Mouse (Mus musculus) heart, embryonic 16.5 days (tissue): ENCODE measurements around the gene Ndn. TPM values are rescaled to one million over a fixed set of nuclear protein-coding genes. Genes with fewer than 3 reads are reported as not detected.

Source experiments
- ATAC-seq: fragments of 200-750 bp; cut with Nextera tagmentation; replicated peaks from 2 replicates; pipeline ENCODE4 v1.8.0; 2017; ENCODE audit warnings: moderate number of reproducible peaks; ENCODE audit not compliant: insufficient read depth, low FRiP score; ENCODE audit errors: extremely low read depth
- H3K27ac ChIP-seq: fragments of 300-500 bp; sonication (generic); 2 replicates; pipeline ENCODE4 v1.5.1; 2014; ENCODE audit warnings: mild to moderate bottlenecking, low read length, control low read depth, moderate library complexity
- H3K27me3 ChIP-seq: fragments of 300-500 bp; sonication (generic); 2 replicates; pipeline ENCODE4 v1.6.1; 2014; ENCODE audit warnings: low read length, mixed read lengths; ENCODE audit not compliant: control insufficient read depth, insufficient read depth
- H3K36me3 ChIP-seq: fragments of 300-500 bp; sonication (generic); 2 replicates; pipeline ENCODE4 v1.6.1; 2014; ENCODE audit not compliant: control insufficient read depth, insufficient read depth
- H3K4me1 ChIP-seq: fragments of 300-500 bp; sonication (generic); 2 replicates; pipeline ENCODE4 v1.6.1; 2014; ENCODE audit warnings: low read length, mixed read lengths; ENCODE audit not compliant: control insufficient read depth, insufficient read depth
- H3K4me2 ChIP-seq: fragments of 300-500 bp; sonication (generic); 2 replicates; pipeline ENCODE4 v1.6.1; 2014; ENCODE audit warnings: low read depth, mild to moderate bottlenecking, control low read depth, low read length
- H3K4me3 ChIP-seq: fragments of 300-500 bp; sonication (generic); 2 replicates; pipeline ENCODE4 v1.5.1; 2014; ENCODE audit warnings: mild to moderate bottlenecking, control low read depth, low read length
- H3K9ac ChIP-seq: fragments of 300-500 bp; sonication (generic); 2 replicates; pipeline ENCODE4 v1.6.1; 2014; ENCODE audit warnings: low read length, control low read depth
- H3K9me3 ChIP-seq: fragments of 300-500 bp; sonication (generic); replicated peaks from 2 replicates; pipeline ENCODE4 v1.6.1; 2016; ENCODE audit warnings: low read length; ENCODE audit not compliant: control insufficient read depth
- WGBS: fragments of 180-500 bp; shearing (Covaris S2); extraction: QIAGEN DNeasy Blood & Tissue Kit; methylation state at CpG from one replicate; pipeline ENCODE4 v1.1.7; 2014; 5-methylcytosine and 5-hydroxymethylcytosine counted together
- polyA plus RNA-seq: library from polyadenylated mRNA; unstranded; fragments of >200 nt; fragmentation: Nextera tagmentation; extraction: Ambion mirVana; gene quantifications from 2 replicates; pipeline ENCODE4 v1.2.1, GENCODE M21; 2015

Ndn gene
- polyA plus RNA-seq, 1 experiment from 2014 or later, result 49.7 TPM

DNA sequence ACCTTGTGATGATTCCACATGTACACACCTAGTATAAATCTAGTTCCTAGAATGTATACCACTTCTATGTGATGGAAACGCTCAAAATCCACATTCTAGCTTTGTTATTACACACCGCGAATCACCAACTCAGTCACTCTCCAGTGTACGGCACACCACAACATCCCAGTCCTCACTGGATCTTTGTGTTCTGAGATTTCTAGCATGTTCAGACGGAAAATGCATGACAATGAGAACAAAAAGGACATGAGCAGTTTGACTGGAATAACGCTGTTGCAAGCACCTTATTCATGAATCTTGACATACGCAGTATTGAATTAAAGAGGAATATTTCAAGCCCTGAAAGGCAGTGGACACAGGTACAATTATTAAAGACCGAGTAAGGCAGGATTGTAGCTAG is 20.4 kb downstream of the Ndn start:
- 69% methylated on average over 8 of the region's 8 CpGs for WGBS
- H3K4me1 ChIP-seq, result no peaks in the 10 kb centered on the region
- no peak overlapping the region for H3K4me3 ChIP-seq
- no peak for ATAC-seq
- no peaks in the 10 kb centered on the region for H3K9me3 ChIP-seq
- no peak overlapping the region for H3K4me2 ChIP-seq
- no peak overlapping the region for H3K27ac ChIP-seq
- no peaks in the 10 kb centered on the region for H3K36me3 ChIP-seq
- no peak overlapping the region for H3K9ac ChIP-seq
- no peaks in the 10 kb centered on the region for H3K27me3 ChIP-seq

- no peak overlapping the region for H3K4me3 ChIP-seq
- ATAC-seq, result no peak
Measured at GRCm38 (mm10) chr7:62375658-62376057, 29.3 kb downstream of the Ndn start.

GRCm38 (mm10) chr7:62376510-62377304 is 30.3 kb downstream of the Ndn start, which contains the start of gene Magel2:
TSS of gene Magel2 (plus strand) at chr7:62377010.
- Histone ChIP-seq H3K27ac (no peak within 1 kb of the TSS), H3K4me3 (peak within 1 kb of the TSS; percentile 38), H3K36me3 (no peaks in the 10 kb centered on the region), H3K4me2 (peak within 1 kb of the TSS; percentile 63), H3K9me3 (peaks cover 12% of the 10 kb centered on the region), H3K4me1 (no peaks in the 10 kb centered on the region), H3K9ac (peak within 1 kb of the TSS; percentile 3; the same call in 1 of the 2 replicates), H3K27me3 (no peaks in the 10 kb centered on the region)
- 17% methylated on average over 31 of the region's 31 CpGs for WGBS
- peak; percentile 70; the same call in 1 of the 2 replicates for ATAC-seq

More at GRCm38 (mm10) chr7:62375658-62376057, 29.3 kb downstream of the Ndn start:
- Histone ChIP-seq H3K9ac (no peak overlapping the region), H3K4me2 (no peak overlapping the region), H3K4me1 (no peaks in the 10 kb centered on the region), H3K36me3 (no peaks in the 10 kb centered on the region), H3K27ac (no peak overlapping the region), H3K9me3 (peaks cover 12% of the 10 kb centered on the region), H3K27me3 (no peaks in the 10 kb centered on the region)
- WGBS, result 27% methylated on average over 4 of the region's 4 CpGs

- peak overlapping the region; percentile 3; the same call in 1 of the 2 replicates for H3K9ac ChIP-seq
- H3K4me3 ChIP-seq, result peak overlapping the region; percentile 38
- peak overlapping the region; percentile 63 for H3K4me2 ChIP-seq
- H3K27ac ChIP-seq, result no peak overlapping the region
- no peaks in the 10 kb centered on the region for H3K4me1 ChIP-seq
- no peaks in the 10 kb centered on the region for H3K36me3 ChIP-seq
- no peaks in the 10 kb centered on the region for H3K27me3 ChIP-seq
- peaks cover 12% of the 10 kb centered on the region for H3K9me3 ChIP-seq
- 20% methylated on average over 14 of the region's 14 CpGs for WGBS
- no peak; the same call in 1 of the 2 replicates for ATAC-seq
Measured at GRCm38 (mm10) chr7:62377313-62377712, 30.9 kb downstream of the Ndn start.

GRCm38 (mm10) chr7:62378529-62378928 is 32.2 kb downstream of the Ndn start:
- H3K9ac ChIP-seq, result no peak overlapping the region
- H3K4me1 ChIP-seq, result no peaks in the 10 kb centered on the region
- no peak overlapping the region for H3K4me2 ChIP-seq
- H3K36me3 ChIP-seq, result no peaks in the 10 kb centered on the region
- H3K27ac ChIP-seq, result no peak overlapping the region
- no peak for ATAC-seq
- H3K9me3 ChIP-seq, result peaks cover 12% of the 10 kb centered on the region
- H3K27me3 ChIP-seq, result no peaks in the 10 kb centered on the region
- no peak overlapping the region for H3K4me3 ChIP-seq
- 85% methylated on average over 9 of the region's 9 CpGs for WGBS

DNA sequence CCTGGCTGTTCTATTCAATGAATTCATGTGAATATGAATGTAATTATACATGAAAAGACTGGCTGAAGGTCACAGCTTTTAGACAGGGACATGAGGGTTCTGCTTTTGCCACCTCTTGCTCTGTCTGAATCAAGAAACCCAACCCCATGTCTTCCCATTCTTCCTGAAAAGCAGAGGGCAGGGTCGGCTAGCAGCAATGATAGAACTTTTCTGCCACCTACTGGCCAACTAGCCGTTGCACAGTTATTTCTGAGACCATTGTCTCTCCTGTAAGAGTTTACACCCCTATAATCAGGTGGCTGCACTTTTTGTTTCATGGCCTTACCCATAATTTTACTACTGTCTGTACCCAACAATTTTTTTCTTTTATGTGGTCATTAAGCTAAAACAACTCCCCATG is 36.0 kb downstream of the Ndn start:
- H3K36me3 ChIP-seq, result no peaks in the 10 kb centered on the region
- H3K4me2 ChIP-seq, result no peak overlapping the region
- peaks cover 10% of the 10 kb centered on the region for H3K9me3 ChIP-seq
- no peaks in the 10 kb centered on the region for H3K27me3 ChIP-seq
- no peak overlapping the region for H3K4me3 ChIP-seq
- H3K27ac ChIP-seq, result no peak overlapping the region
- whole genome bisulfite sequencing, result 0% methylated on average over 2 of the region's 2 CpGs
- H3K9ac ChIP-seq, result no peak overlapping the region
- no peaks in the 10 kb centered on the region for H3K4me1 ChIP-seq
- ATAC-seq, result no peak

- ATAC-seq, result no peak
- H3K9me3 ChIP-seq, result no peaks in the 10 kb centered on the region
Measured at GRCm38 (mm10) chr7:62388291-62388690, 41.9 kb downstream of the Ndn start.

GRCm38 (mm10) chr7:62392202-62392601 is 45.8 kb downstream of the Ndn start:
- ATAC-seq, result no peak
- no peaks in the 10 kb centered on the region for H3K9me3 ChIP-seq
- 49% methylated on average over 1 of the region's 1 CpGs for WGBS
- H3K27me3 ChIP-seq, result no peaks in the 10 kb centered on the region
- no peak overlapping the region for H3K4me3 ChIP-seq
- H3K4me2 ChIP-seq, result no peak overlapping the region
- no peaks in the 10 kb centered on the region for H3K36me3 ChIP-seq
- no peak overlapping the region for H3K27ac ChIP-seq
- no peaks in the 10 kb centered on the region for H3K4me1 ChIP-seq
- no peak overlapping the region for H3K9ac ChIP-seq

More at GRCm38 (mm10) chr7:62388291-62388690, 41.9 kb downstream of the Ndn start:
- Histone ChIP-seq H3K4me1 (no peaks in the 10 kb centered on the region), H3K27ac (no peak overlapping the region), H3K9ac (no peak overlapping the region), H3K36me3 (no peaks in the 10 kb centered on the region), H3K4me3 (no peak overlapping the region), H3K4me2 (no peak overlapping the region), H3K27me3 (no peaks in the 10 kb centered on the region)
- WGBS, result 36% methylated on average over 4 of the region's 4 CpGs
